Mouse (Mus musculus): ENCODE measurements around the gene Aym1.

DNA sequence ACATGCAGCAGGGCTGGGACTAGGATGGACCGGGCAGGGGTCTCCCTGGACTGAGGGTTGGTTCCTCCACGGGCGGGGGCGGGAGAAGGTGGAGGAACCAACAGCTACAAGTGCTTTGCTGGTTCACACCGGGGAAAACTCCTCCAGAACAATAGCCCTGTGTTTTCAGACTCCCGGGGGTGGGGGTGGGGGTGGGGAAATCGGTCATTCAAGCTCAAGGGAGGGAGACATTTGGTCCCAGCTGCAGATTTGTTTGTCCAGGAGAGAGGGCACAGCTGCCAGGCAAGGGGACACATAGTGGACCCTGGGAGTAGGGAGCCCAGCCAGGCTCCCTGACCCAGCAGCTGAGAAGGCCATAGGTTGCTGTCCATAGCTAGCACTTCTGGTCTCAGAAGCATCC, 7.9 kb upstream of the Aym1 start:
- TF ChIP-seq EP300 (IDR thresholded peaks at IDR 0.05; ENCODE audit: low read depth) (no peak), CTCF (IDR thresholded peaks at IDR 0.05; ENCODE audit: low read depth) (no peak)

All from liver, postnatal 0 days (tissue).